Mouse (Mus musculus) CD4-positive, CD25-positive, alpha-beta regulatory T cell, adult 4 months (primary cell): ENCODE data around the gene Obox6. TPM values are rescaled to one million over a fixed set of nuclear protein-coding genes. Genes with fewer than 3 reads are reported as not detected.

Experiments
- ATAC-seq: one replicate; pipeline ENCODE4 v1.8.0; 2017
- polyA plus RNA-seq, 2 experiments: library from polyadenylated mRNA; unstranded; fragments of 100-300 nt; shearing (Covaris generic); gene quantifications; one replicate each; pipeline ENCODE4 v1.2.1; 2017

The Obox6 gene
- not detected for polyA plus RNA-seq

DNA sequence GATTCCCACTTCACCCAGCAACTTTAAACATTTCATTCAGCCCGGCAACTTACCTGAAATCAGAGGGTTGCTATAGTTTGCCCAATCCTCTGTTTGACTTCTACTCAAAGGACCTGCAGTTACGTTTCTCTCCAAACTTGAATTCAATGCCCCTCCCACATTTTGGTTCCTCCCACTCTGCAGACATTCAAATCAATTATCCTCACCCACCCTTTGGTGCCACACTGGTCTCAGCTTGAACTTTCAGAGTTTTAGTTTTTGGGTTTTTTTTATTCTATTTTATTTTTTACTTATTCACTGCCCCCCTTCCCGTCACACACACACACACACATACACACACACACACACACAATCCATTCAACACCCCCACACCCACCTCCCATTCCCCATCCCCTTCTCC lies at the start of gene Obox6:
TSS of gene Obox6 (minus strand) at position 101 of the 400 bp plus-strand sequence.
- no peak for ATAC-seq

DNA sequence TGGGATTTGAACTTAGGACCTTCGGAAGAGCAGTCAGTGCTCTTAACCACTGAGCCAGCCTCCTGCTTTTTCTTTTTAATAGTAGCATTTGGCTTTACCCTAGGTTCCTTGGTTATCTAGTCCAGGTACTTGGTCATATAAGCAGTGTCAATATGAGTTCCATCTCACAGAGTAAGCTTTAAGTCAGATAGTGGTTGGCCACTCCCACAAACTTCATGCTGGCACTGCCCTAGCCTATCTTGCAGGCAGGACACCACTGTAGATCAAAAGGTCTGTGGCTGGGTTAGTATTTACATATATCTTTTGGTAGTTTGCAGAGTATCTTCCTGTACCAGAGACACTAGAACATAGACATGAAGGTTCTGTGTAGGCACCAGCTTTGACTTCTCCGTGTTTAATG lies 44.6 kb upstream of the Obox6 start:
- ATAC-seq, result no peak

DNA sequence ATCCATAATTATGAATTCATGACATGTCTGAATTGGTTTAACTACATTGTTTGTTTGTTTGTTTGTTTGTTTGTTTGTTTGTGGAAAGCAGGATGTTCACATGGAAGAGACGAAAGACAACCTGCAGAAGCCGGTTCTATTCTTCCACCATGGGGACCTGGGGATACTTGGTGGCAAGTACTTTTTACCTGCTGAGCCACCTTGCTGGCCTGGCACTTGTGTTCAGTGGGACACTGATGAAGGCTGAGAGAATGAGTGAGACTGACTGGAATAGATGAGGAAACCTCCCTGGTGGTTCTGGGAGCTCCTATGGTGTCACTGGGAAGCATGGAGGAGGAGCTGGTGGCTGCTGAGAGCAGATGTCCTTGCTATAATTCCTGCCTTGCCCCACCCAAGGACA lies 42.8 kb upstream of the Obox6 start, which contains the start of gene Crxos:
TSS of gene Crxos (plus strand) at position 301 of the 400 bp plus-strand sequence.
- ATAC-seq, result no peak

DNA sequence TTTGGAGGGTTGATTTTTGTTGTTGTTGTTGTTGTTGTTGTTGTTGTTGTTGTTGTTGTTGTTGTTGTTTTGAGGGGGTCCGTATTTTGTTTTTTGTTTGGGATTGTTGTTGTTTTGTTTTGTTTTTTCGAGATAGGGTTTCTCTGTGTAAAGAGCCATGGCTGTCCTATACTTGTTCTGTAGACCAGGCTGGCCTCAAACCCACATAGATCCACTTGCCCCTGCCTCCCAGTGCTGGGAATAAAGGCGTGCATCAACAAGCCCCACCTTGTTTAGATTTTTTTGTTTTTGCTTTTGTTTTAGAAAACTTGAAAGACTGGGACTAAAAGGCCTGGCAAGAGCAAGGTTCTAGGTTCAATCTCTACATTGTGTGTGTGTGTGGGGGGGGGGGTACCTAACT lies 42.4 kb upstream of the Obox6 start:
- ATAC-seq, result no peak

DNA sequence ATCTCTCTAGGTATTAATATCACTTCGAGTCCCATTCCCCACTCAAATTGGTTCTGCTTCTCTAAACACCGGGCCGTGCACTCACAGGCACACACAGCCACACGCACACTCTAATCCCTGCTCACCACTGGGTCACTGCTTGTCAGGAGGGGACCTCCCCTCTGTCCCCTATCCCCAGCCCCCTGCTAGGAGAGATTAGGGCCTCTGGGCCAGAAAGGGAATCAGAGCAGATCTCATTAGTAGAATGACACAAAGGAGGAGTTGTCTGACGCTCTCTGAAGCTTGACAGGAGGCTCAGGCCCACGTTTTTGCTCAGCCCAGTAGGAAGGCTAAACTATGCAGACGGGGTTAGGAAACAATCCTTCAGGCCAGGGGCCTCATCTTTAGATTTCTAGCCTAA lies 41.9 kb upstream of the Obox6 start:
- no peak for ATAC-seq

DNA sequence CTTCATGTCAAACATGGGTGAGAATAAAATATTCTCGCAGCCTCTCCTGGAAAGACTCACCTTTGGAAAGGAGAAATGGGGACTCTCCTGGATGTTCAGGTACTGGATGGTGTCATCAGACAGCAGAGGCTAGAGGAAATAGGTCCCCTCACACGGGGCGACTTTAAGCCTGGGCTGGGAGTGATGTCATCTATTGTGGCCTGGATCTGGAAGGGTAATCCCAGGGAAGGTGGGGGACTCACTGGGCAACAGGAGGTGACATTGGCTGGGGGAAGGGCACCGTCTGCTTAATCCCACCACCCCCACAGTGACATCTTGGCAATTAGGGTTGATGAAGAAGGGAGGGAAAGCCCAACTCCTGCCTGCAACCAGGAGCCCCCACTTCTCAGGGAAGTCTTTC lies 40.3 kb upstream of the Obox6 start, which contains the start of gene Crx:
TSS of gene Crx (minus strand) at position 213 of the 400 bp plus-strand sequence.
- ATAC-seq, result no peak

DNA sequence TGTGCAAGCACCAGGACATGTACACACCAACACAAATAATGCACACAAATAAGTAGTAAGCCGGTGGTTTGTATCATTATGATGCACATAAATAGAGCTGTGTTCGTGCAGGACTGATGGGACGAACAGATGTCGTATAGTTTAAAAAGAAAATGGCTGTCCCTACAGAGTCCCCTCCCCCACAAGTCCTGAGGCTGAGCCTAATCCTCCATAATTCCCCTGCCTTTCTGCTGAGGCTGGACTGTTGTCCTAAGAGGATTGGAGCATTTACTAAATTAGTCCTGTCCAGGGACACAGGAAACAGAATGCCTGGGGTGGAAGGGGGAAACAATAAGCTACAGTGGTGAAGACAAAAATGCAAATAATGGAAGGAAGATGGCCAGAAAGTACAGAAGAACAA lies 24.6 kb upstream of the Obox6 start:
- ATAC-seq, result no peak

DNA sequence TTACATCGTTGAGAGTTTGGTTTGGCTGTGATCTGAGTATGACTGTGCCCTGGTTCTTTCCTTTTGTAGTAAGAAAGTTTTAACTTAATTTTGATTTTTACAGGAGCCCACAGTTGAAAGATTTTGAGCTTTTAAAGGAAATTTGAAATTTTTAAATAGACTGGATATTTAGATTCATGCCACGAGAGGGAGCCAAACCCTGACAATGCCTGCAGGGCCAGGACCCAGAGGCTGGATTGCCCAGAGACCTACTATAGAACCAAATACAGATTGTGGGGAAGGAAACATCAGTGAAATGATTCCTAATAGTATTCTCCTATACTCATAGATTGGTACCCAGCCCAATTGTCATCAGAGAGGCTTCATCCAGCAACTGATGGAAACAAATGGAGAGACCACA lies 20.2 kb upstream of the Obox6 start:
- no peak for ATAC-seq

Other genes with a start within 250 kb of the Obox6 start
- not detected for gene Obox3, start 199.8 kb downstream of the Obox6 start, polyA plus RNA-seq
- not detected for gene Obox5, start 89.5 kb downstream of the Obox6 start, polyA plus RNA-seq
- not detected for gene Crx, start 40.3 kb upstream of the Obox6 start, polyA plus RNA-seq
- gene Crxos, start 42.9 kb upstream of the Obox6 start, polyA plus RNA-seq, result under 1 TPM in 1 of 2 experiments, not detected in 1; 0.26 TPM
- gene Selenow, start 82.7 kb upstream of the Obox6 start, polyA plus RNA-seq, result 100 to 1,000 TPM; 912 to 987 TPM
- 100 to 1,000 TPM; 244 to 324 TPM for gene Nop53, start 106.4 kb upstream of the Obox6 start, polyA plus RNA-seq
- gene Ehd2, start 127.9 kb upstream of the Obox6 start, polyA plus RNA-seq, result under 1 TPM; 0.07 to 0.15 TPM
- 1 to 10 TPM; 3.6 to 3.9 TPM for gene Bicra, start 208.2 kb upstream of the Obox6 start, polyA plus RNA-seq
- gene Zfp541, start 222.1 kb upstream of the Obox6 start, polyA plus RNA-seq, result not detected